Mouse (Mus musculus) c-Kit-positive CD71-negative TER-119-negative erythroid progenitor cells, embryonic 14.5 days (primary cell): Measurements from ENCODE around the gene Aebp1.
A peak's percentile ranks its signal among the peaks of the same experiment; 100 is the strongest.

Experiments
- DNase-seq: peaks from one replicate; pipeline ENCODE4 v3.0.0-alpha.2; 2013; ENCODE audit warnings: low read depth

The Aebp1 gene

DNA sequence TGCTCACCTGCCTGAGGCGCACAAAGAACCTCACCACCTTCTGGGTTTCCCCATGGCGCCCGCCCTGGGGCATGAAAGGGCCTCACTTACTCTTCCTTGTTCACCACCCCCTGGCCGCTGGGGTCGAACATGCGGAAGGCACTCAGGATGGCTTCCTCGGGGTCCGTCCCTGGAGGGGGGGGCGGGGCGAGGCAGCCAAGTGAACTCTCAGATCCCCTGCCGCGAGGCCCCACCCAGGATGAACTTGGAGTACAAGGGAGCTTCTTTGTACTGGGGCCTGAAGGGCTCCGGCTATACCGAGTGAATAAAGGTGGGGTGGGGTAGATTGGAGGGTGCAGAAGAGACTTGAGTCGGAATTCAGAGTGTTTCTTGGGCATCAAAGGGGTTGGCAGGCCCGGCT is 35.5 kb downstream of the Aebp1 start:
- DNase-seq, result no peak

DNA sequence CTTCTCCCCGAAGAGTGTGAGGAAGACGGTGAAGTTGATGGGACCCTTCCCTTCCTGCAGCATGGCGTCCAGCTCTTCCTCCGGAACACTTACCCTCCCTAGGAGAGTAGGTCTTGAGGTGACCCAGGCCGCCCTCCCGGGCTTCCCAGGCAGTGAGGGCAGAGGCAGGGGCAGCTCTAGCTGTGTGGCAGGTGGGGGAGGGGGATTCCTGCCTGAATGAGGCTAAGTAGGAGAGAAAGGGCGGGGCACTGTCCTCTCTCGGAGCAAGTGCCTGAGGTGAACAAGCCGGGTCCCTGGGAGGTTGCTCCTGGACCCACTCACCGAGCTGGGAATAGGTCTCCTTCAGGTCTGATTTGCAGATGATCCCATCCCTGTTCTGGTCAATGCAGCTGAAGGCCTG is 36.1 kb downstream of the Aebp1 start:
- DNase-seq, result no peak

DNA sequence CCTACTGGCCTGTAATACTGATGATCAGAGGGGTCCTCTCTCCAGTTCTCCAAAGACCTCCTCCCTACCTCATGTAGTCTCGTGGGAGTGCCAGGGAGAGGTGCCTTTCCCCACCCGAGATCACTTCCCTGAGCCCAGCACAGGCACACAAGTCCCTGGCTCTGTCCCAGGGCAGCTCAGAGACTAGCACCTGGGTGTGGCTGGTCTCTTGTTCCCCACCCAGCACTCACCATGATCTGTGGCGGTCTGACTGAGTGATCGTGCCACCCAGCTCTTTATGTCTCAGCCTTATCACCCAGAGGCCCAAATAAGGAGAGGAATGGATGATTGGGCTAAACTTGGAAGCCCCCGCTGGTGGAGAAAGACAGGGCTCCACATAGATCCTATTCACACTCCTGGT is 36.8 kb downstream of the Aebp1 start, which contains the start of gene Myl7:
Myl7 (minus strand) TSS at position 252 of the 400 bp plus-strand sequence.
- DNase-seq, result no peak

DNA sequence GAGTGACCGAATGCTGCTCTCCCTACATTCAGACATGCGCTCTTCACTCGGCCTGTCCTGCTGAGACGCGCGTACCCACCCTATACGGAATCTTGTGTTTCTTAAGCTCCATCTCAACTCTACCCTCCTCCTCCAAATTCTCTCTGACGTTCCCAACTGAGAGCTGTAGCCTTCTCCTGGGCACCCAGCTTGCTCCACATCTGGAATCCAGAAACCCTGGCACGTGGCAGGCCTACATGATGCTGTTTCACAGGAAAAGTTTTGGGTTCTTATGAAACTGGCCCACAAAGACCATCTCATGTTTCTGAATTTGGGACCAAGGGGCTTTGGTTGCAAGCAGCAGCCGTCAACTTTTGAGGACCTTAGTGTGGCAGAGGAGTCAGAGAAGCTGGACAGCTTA is 37.5 kb downstream of the Aebp1 start:
- no peak for DNase-seq

DNA sequence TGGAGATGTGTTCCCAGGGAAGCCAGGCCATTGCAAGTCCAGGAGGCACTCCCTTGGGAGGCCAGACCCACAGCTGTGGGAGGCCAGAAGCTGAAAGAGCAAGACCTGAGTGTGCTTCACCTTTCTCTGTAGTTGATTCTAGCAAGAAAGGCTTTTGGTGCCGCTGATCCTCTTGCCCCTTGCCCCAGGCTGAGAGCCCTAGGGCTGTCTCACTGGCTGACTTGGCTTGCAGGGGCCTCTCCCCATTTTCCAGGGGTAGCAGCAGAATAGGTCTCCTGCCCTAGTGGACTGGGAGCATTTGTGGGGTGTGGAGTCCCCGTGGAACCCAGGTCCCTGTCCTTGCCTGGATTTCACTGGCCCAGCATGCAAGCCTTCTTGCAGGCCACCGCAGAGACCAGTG is 39.6 kb downstream of the Aebp1 start:
- DNase-seq, result no peak

DNA sequence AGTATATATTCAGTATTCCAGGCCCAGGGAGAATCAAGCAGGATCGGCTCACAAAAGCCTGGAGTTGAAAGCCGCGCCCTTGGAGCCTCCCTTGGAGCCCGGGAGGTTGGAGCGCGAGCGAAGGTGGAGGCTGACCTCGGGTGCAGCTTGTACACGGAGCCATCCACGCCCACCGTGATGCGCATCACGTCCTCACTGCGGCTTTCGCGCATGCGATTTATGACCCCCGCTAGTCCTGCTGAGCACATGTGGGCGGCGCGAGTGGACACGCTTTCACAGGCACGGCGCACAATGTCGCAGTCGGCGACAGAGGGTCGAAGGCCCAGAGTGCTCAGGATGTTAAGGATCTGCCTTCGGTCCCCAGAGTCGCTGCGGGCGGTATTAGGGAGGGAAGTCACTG is 40.2 kb downstream of the Aebp1 start:
- DNase-seq, result no peak

DNA sequence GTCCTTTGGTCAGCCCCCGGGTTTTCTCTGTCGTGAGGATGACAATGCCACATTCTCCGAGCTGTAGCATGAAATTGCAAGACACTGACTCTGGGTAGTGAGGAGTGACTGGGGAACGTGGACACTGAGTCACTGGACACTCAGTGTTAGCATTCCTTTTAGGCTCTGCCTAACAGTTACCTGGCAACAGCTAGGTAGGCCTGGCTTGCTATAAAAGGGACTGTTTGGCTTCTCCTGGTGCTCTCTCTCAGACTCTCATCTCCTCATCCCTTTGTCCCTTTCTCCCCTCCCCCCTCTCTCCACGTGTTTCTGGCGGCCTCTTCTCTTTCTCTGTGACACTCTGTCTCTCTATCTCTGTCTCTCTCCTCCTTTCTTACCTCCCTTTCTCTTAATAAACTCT is 40.6 kb downstream of the Aebp1 start:
- DNase-seq, result no peak

DNA sequence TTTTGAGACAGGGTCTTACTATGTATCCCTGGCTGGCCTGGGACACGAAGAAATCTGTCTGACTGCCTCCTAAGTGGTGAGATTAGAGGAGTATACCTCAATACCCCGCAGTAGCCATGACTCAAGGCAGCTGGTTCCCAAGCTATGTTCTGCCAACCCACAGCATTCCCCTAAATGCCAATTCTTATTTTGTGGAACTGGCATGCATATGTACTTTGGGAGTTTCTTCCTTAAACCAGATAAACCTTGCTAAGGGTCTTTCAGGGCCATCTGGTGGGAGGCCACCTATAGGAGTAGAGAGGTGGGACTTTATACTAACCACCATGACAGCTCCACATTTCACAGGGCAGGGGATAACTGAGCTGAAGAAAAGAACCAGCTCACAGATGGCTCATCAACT is 42.1 kb downstream of the Aebp1 start:
- DNase-seq, result no peak

DNA sequence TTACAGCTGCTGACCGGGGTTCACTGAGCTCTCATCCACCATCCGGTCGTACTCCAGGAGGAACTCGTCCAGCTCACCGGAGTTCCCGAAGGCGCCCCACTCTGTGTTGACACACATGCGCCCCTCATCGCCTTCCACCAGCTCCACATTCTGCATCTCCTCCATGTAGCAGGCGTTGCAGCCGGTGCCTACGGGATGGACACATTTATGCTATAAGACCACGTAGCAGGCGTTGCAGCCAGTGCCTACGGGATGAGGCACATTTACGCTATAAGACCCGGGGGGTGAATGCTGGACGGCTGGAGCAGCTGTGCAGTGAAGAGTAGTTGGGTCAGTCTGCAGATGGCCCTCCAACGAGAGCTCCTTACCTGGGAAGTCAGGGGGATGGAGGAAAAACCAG is 42.6 kb downstream of the Aebp1 start:
- no peak for DNase-seq

DNA sequence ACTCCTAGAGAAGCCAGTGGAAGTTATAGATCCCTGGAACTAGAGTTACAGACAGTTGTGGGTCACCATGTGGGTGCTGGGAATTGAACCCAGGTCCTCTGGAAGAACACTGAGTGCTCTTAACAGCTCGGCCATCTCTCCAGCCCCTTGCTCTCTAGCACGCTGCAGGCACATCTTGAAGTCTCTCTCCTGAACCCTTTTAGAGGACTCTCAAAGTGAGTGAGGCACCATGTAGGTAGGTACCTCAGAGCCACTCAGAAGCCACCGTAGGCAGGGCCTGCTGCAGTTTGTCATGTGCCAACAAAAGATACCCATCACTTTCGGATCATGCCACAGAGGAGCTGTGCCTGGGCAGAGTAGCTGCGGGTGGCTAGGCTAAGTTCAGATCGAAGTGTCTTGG is 43.1 kb downstream of the Aebp1 start:
- DNase-seq, result no peak

DNA sequence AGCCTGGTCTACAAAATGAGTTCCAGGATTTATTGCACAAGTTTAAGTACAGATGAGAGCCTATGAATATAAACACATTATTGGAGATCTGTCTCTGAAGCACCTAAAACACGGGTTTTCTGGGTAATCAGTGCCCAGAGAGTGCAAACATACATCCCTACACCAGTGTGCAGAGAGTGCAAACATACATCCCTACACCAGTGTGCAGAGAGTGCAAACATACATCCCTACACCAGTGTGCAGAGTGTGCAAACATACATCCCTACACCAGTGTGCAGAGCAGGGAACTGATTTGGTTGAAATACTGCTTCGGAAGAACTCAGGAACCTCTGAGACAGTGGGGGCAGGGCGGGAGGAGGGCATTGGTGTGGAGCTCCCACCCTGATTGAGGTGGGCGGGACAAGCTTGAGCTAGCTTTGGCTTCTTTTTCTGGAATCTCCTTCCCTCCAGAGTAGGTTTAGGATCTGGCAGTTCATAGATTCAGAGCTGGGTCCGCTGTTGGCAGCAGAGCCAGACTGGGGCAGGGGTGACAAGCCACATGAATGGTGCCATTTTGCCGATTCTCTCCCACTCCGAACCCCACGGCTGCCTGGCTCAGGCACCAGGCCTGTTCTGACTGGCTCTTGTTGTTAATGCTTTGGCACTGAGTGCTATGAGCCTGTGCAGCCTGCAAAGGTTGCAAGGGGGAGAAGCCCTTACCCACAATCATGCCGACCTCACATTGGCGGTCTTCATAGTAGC is 44.2 kb downstream of the Aebp1 start:
- DNase-seq, result no peak

DNA sequence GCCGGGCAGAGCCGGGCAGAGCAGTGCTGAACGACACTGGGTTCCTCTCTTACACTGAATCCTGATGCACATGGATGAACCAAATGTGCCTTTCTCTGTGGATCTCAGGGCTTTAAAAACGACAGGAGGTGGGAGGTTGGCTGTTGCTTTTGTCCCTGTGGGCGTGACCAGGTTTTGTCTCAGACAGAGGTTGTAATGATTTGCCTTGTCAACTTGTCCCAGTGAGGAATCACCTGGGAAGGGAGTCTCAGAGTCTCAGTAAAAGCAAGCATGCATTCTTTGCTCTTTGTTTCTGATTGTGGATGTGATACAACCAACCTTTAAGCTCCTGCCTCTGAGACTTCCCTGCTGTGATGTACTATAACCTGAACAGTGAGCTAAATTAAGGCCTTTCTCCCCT is 45.3 kb downstream of the Aebp1 start:
- DNase-seq, result no peak

DNA sequence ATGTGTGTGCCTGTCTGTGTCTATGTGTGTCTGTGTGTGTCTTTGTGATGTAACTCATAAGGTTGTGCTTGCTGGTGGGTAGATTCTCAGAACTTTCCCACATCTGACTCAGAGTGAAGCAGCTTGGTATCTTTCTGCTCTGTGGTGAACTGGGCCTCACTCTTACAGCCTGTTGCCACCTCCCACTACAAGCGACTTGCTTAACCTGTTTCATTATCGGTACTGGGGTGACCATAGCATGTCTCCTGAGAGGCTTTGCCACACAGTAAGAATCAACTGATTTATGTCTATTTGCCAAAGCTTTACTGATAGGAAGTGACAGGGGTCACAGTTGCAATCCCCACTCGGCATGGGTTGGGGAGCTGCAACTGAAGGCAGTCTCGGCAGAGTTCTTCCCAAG is 46.9 kb downstream of the Aebp1 start:
- no peak for DNase-seq

DNA sequence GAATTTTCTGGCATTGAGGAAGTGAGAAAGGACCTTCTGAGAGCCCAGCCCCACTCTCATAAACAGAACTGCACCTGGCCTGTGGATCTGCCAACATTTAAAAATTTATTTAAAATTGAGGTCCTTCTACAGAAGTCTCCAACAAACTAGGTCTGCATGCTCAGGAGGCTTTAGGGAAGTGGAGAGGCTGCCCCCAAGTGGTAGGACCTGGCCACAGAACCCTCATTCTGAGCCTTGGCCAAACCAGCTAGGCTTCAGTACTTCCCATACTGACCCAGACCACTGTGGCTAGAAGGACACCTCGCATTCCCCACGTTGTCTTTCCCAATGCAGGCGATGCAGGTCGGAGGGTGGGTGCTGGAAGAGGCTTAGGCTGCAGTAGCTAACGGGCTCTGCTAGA is 50.9 kb downstream of the Aebp1 start:
- peak; percentile 52 for DNase-seq

DNA sequence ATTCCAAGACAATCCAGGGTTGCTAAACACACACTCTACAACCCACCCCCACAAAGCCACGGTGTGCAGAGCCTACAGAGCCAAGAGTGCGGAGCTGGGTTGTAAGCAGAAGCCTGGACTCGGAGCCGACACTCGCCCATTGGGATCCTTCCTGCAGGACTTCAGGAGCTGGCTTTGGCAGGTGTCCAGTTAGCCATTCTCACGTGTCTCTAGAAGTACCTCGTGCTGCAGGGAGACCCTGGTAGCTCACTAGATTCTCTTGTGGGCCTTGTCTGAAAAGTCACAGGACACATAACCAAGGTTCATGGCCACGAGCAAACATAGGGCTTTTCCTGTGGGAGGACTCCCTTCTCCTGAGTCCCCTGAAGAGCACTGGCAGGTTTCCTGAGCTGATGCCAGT is 51.5 kb downstream of the Aebp1 start:
- DNase-seq, result no peak

DNA sequence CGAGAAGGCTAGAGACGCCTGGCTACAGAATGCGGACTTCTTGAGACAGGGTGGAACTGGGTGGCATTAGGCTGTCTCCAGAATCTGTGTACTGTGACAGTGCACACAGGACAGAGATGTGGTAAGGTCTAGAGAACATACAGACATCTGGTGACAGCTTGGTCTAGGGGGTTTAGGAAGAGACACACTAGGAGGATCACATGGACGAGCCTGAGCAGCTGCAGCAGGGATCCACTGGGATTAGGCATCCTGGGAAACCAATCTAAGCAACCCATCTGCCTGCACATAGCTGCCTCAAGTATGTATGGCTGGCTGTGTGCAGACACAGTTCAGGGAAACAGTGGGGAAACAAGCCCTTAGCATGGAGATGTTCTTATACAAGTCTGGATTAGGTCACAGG is 52.2 kb downstream of the Aebp1 start:
- DNase-seq, result no peak

DNA sequence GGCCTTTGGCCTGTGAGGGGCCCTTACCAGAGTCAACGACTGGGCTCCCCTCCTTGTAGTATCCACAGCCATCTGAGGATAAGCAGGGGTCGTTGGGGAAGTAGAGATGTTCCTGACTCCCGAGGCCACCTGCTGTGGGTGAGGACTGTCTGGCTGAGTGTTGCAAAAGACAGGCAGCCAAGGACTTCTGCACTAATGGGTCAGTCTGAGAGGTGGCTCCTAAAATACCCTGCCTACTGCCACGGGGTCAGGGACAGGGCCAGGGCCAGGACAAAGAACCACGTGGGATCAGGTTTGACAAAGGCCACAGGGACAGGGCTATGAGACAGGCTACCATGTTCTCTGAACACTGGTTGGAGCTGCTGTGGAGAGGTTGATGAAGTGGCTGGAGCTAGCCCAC is 53.2 kb downstream of the Aebp1 start:
- DNase-seq, result no peak

DNA sequence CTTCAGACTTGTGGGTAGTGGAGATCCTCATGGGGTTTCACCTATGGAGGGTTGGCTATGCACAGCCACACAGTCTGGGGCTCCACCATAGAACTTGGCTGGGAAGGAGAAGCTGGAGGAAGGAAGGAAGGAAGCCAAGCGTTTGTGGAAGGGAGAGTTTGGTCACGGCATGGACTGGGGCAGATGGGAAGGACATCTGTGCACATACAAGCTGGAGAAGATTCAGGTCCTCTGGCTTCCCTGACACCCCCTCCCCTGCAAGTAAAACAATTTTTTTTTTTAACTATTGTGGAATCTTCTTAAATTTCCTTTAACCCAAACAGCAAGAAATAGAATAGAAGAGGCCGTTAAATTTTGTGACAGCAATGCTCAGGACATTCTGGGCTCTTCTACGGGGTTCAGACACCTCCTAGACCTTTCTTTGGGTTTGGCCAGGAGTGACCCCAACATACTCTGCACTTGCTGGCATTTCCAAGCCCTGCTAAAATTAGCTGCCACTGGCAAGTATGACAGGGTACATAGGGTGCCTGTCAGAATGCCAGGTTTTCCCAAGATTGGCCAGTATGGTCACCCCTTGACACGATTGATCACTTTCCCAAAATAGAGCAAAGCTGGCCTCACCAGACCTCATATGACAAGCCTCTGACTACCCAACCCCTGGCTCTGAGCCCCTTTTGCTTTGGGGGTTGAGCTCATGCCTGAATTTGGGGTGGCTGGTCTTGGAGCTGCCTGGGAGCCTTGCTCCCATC is 53.9 kb downstream of the Aebp1 start:
- no peak for DNase-seq

DNA sequence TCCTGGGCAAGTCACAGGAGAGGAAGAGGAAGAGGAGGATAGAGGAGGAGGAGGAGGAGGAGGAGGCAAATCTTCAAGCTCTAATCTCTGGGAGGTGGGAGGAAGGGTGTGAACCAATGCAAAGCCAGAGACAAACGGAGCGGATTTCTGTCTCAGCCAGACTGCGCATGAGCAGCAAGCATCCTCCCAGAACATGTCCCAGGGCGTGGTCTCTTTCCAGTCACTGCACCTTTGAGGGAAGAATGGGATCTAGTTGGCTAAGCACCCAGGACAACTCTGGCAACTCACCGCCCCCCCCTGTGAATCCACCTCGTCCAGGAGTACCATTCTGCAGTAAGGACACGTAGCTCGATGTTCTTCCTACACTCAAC is 54.4 kb downstream of the Aebp1 start:
- DNase-seq, result no peak

DNA sequence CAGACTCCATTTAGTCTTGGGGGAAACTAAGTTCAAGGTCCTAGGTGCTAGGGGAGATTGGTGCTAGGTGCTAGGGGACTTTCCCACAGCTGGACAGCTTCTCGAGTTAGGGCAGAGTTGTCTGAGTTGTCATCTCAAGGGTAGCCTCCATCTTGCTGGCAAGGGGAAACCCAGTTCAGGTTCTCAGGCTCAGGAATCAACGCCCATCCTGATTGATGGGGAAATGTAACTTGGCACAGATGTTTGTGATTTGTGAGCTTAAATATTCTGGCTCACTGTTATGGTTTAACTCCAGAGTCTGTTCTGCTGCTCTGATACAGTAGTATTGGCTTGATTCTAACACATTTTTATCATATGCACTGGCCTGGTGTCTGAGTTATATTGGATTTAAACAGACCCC is 56.4 kb downstream of the Aebp1 start:
- DNase-seq, result no peak

DNA sequence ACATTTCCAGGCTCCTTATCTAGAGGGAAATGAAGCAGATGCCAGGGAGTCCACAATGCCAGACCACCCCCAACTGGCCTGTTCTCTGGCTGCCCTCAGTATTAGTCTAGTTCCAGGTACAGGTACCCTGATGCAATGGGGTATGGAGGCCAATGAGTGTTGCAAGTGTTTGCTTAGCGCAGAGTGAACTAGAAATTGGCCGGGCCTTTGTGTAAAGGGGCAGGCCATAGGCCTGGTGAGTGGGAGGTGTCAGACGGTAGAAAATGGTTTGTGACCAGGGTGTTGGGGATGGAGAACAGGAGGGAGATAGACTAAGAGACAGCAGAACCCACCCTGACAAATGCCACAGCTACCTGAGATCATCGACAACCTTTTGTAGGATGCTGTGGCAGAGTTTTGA is 57.9 kb downstream of the Aebp1 start:
- DNase-seq, result no peak

DNA sequence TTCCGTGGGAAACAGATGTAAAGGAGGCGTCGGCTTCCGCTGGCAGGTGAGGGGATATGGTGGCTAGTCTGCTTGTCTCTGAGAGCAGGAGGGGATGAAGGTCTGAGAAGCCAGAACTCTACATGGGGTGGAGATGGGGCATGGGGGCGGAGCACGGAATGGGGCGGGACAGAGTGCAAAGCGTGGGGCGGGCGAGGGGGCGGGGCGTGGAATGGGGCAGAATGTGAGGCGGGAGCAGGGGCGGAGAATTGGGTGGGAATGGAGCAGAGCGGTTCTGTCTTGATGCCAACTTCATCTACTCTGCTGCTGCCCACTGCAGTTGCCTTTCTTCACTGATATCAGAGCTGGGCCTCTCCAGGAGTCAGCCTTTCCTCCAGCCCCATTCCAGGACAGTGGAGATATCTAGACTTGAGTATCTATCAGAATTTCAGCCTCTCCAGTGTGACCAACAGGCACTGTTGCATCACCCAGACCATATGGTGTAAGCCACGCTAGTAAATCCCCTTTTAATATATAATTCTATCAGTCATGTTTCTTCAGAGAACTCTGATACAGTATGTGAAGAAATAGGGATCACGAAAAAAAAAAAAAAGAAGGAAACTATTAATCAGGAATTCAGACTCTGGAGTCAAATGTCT is 58.7 kb downstream of the Aebp1 start:
- DNase-seq, result no peak
